Mouse (Mus musculus) stomach, postnatal 0 days (tissue): ENCODE results near the gene Zcchc10.

Experiments used
- CTCF ChIP-seq: IDR thresholded peaks from 2 replicates; pipeline ENCODE4 v1.5.1; 2016; ENCODE audit warnings: antibody characterized with exemption, low read depth, mild to moderate bottlenecking, moderate library complexity
- EP300 ChIP-seq: optimal IDR thresholded peaks from 2 replicates; pipeline ENCODE3; 2016; ENCODE audit warnings: antibody characterized with exemption

GRCm38 (mm10) chr11:53308251-53308864, 16.1 kb upstream of the Zcchc10 start:
- TF ChIP-seq CTCF (no peak), EP300 (no peak)
